ENCODE assay signal across 8 mouse cellular contexts in the genomic region with DNA sequence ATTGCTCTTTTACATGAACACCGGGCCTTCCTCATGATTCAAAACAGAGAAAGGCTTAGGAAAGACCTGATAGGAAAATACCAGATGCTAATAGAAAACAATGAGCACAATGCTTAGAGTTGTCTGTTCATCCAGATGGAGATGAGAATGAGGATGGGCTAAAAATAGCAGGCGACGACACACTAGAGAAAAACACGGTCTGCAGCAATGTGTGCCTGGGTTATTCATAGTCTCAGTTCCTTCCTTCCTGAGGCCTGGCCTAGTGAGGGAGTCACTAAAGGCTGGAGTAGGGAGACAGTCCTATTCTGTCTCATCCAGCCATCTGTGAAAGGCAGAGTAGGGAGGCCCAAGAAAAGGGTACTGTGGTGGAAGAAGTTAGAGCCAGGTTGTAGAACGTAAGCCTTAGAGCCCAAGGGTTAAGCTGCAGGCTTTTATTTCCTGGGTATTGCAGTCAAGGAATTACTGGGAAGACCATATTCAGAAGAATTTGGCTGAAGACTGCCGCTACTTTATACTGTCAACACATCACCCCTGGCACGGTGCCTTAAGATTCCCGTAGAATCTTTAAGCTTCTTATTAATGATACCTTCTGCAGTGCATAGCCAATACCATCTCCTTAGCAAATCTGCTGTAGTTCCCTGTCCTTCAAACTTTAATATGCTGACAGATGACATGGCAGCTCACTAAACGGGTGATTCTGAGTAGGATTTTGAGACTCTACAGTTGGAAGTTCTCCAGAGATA. TPM values are rescaled to one million over a fixed set of nuclear protein-coding genes. Genes with fewer than 3 reads are reported as not detected.
A peak's percentile ranks its signal among the peaks of the same experiment; 100 is the strongest.
DNase-seq lines count a peak whose midpoint lies in the region; ATAC-seq and TF ChIP-seq lines count a peak whose summit lies in the region.

No protein-coding gene starts in this region.

- intact Hi-C loops in left cerebral cortex, postnatal 4 days (cut with DNase I) = no loop called here

- H3K27ac ChIP-seq in intestine, embryonic 15.5 days = peak overlapping the region; percentile 36
- peak overlapping the region; percentile 84; the same call in 1 of the 2 replicates for H3K27ac ChIP-seq in limb, embryonic 12.5 days
- peak overlapping the region; percentile 41; the same call in 1 of the 2 replicates for H3K27ac ChIP-seq in stomach, postnatal 0 days (replicated peaks)

- no peak overlapping the region for H3K4me2 ChIP-seq in intestine, embryonic 15.5 days (replicated peaks)
- H3K4me2 ChIP-seq in limb, embryonic 12.5 days = no peak overlapping the region
- H3K4me2 ChIP-seq in stomach, postnatal 0 days (replicated peaks; ENCODE audit: low read depth) = no peak overlapping the region

- no peak for TF ChIP-seq CTCF in stomach, postnatal 0 days (IDR thresholded peaks at IDR 0.05; ENCODE audit: low read depth)

- ATAC-seq in intestine, embryonic 15.5 days = no peak
- no peak for ATAC-seq in limb, embryonic 12.5 days (ENCODE audit: insufficient number of reproducible peaks, insufficient read depth, low FRiP score, low TSS enrichment, low read depth)
- peak; percentile 64; the same call in 1 of the 2 replicates for ATAC-seq in stomach, postnatal 0 days (ENCODE audit: low FRiP score, low TSS enrichment)

- H3K4me3 ChIP-seq in intestine, embryonic 15.5 days (replicated peaks) = no peak overlapping the region
- no peak overlapping the region for H3K4me3 ChIP-seq in limb, embryonic 12.5 days (replicated peaks)
- no peak overlapping the region for H3K4me3 ChIP-seq in stomach, postnatal 0 days (ENCODE audit: low read depth, low read length)

- H3K4me1 ChIP-seq in intestine, embryonic 15.5 days (replicated peaks) = peaks cover 8% of the 10 kb centered on the region; the same call in 1 of the 2 replicates
- peaks cover 39% of the 10 kb centered on the region for H3K4me1 ChIP-seq in limb, embryonic 12.5 days (replicated peaks)
- H3K4me1 ChIP-seq in stomach, postnatal 0 days (replicated peaks; ENCODE audit: control insufficient read depth, insufficient read depth) = no peaks in the 10 kb centered on the region

- no peak for TF ChIP-seq EP300 in stomach, postnatal 0 days (optimal IDR thresholded peaks at IDR 0.05)

- H3K9me3 ChIP-seq in intestine, embryonic 15.5 days = no peaks in the 10 kb centered on the region
- peaks cover 12% of the 10 kb centered on the region for H3K9me3 ChIP-seq in limb, embryonic 12.5 days
- H3K9me3 ChIP-seq in stomach, postnatal 0 days (ENCODE audit: control insufficient read depth, low read length) = no peaks in the 10 kb centered on the region

- no peaks in the 10 kb centered on the region for H3K36me3 ChIP-seq in intestine, embryonic 15.5 days
- 0 out of 2 replicates have a peak, but pooled peaks cover 5% of the 10 kb centered on the region for H3K36me3 ChIP-seq in limb, embryonic 12.5 days
- H3K36me3 ChIP-seq in stomach, postnatal 0 days (ENCODE audit: control insufficient read depth, insufficient read depth, low read length) = no peaks in the 10 kb centered on the region

- DNase-seq in left cerebral cortex, adult 11 months (ENCODE audit: low spot score) = peak; percentile 26
- no peak for DNase-seq in left cerebral cortex, postnatal 4 days
- DNase-seq in frontal cortex, postnatal 36 days (ENCODE audit: low spot score in 2 of 2) = peak; percentile 35 to 66
- DNase-seq in stomach, postnatal 0 days (ENCODE audit: low spot score) = no peak
- no peak for DNase-seq in urinary bladder, postnatal 4 days (ENCODE audit: low spot score in 2 of 2)
- DNase-seq in thymus, adult 18-20 months = no peak

- no peak overlapping the region for H3K9ac ChIP-seq in intestine, embryonic 15.5 days
- no peak overlapping the region for H3K9ac ChIP-seq in limb, embryonic 12.5 days (replicated peaks)
- no peak overlapping the region for H3K9ac ChIP-seq in stomach, postnatal 0 days (ENCODE audit: low read length)

- H3K27me3 ChIP-seq in intestine, embryonic 15.5 days (replicated peaks) = no peaks in the 10 kb centered on the region
- H3K27me3 ChIP-seq in limb, embryonic 12.5 days = no peaks in the 10 kb centered on the region
- no peaks in the 10 kb centered on the region for H3K27me3 ChIP-seq in stomach, postnatal 0 days (ENCODE audit: control insufficient read depth, insufficient read depth, low read length)

- 52% methylated on average over 9 of the region's 9 CpGs for WGBS in intestine, embryonic 15.5 days
- WGBS in limb, embryonic 12.5 days = 78% methylated on average over 9 of the region's 9 CpGs
- 47% methylated on average over 9 of the region's 9 CpGs for WGBS in stomach, postnatal 0 days

RNA-seq across cellular contexts. Expression of a gene that starts 43.2 kb away (rescaled TPM):
- 1 to 10 TPM; 6.1 to 7.1 TPM for total RNA-seq in left cerebral cortex, postnatal 4 days (2021)
- polyA plus RNA-seq in intestine, embryonic 15.5 days (2015; fragmentation: Nextera tagmentation; extraction: Ambion mirVana) = 7.6 and 8.2 TPM in 2 replicates
- 11.7 and 12.8 TPM in 2 replicates for polyA plus RNA-seq in limb, embryonic 12.5 days (2016; fragmentation: Nextera tagmentation; extraction: Ambion mirVana)
- 2.8 and 3.2 TPM in 2 replicates for polyA plus RNA-seq in stomach, postnatal 0 days (2015; fragmentation: Nextera tagmentation; extraction: Ambion mirVana)

Comparison
In these comparisons a context has a peak if more than half of its experiments do, and no peak if none do; other contexts are left out.
1. DNase-seq: peak in left cerebral cortex, adult 11 months (single experiment) and frontal cortex, postnatal 36 days (2 of 2); none in left cerebral cortex, postnatal 4 days (single experiment), stomach, postnatal 0 days (single experiment), urinary bladder, postnatal 4 days (0 of 2) and thymus, adult 18-20 months (0 of 2).
2. Peak in every context shown above with its lines, with median percentiles within 50 percentile points of each other: H3K27ac ChIP-seq.